Mouse (Mus musculus) c-Kit-positive CD71-negative TER-119-negative erythroid progenitor cells, embryonic 14.5 days (primary cell): ENCODE data around the gene Cdca4.

Source experiments
- DNase-seq: peaks from one replicate; pipeline ENCODE4 v3.0.0-alpha.2; 2013; ENCODE audit warnings: low read depth

Gene Cdca4

DNA sequence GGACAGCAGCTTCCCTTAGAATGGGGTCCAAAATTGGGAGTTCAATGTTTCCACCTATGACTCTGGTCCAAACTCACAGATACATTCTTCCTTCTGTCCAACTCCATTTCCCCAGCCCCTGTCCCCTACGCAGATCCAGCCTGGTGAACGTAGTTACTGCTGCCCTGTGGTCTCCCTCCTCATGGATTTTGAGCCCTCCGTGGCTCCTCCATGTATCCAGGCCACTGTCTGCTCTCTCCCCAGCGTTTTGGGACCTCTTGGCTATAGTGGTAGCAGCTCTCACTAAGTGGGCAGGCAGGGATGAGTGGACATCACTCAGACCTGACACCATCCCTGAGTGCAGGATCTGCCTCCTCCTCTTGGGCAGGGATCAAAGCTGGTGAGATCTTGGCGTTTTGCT, 30.5 kb downstream of the Cdca4 start:
- no peak for DNase-seq

DNA sequence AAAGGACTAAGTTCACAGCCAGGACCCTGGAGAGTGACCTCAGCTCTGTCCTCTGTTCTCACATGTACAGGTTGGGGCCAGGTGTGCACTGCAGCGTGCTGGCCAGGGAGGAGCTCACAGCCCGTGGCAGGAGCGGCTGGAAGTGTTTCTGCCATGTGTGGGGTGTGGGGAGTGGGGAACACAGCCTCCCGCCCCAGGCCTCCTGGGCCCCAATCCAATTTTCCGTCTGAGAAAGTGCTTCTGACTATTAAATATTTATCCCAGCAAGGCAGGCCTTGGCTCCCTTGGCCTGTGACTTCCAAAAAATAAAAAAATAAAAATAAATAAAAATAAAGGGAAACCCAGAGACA, 30.9 kb downstream of the Cdca4 start:
- no peak for DNase-seq

DNA sequence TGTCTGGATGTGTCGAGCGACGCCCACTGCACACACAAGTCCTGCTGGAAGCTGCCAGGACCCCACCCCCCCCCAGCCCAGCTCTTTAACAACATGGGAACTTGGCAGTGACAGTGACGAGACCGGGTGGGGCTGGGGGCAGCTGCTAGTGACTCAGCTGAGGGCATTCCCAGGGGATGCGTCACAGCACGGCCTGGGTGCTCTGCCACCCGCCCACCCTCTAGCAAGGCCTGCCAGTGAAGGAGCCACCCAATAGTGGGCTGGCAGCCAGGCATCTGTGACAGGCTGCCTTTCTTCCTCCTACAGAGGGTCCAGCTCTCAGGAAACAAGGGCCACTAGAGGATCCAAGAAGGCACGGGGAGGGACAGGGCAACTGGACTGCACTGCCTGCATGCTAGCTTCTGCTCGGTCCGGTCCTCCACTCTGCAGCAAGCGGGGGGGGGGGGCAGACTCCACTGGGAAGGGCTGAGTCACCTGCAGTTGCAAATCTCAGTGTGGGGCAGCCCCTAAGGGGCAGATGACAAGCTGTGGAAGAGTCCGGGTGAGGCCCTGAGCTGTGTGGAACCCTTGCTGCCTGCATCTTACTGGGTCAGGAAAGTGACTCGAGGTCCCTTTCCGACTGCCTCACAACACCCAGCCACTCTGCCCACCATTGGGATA, 31.4 kb downstream of the Cdca4 start:
- no peak for DNase-seq

DNA sequence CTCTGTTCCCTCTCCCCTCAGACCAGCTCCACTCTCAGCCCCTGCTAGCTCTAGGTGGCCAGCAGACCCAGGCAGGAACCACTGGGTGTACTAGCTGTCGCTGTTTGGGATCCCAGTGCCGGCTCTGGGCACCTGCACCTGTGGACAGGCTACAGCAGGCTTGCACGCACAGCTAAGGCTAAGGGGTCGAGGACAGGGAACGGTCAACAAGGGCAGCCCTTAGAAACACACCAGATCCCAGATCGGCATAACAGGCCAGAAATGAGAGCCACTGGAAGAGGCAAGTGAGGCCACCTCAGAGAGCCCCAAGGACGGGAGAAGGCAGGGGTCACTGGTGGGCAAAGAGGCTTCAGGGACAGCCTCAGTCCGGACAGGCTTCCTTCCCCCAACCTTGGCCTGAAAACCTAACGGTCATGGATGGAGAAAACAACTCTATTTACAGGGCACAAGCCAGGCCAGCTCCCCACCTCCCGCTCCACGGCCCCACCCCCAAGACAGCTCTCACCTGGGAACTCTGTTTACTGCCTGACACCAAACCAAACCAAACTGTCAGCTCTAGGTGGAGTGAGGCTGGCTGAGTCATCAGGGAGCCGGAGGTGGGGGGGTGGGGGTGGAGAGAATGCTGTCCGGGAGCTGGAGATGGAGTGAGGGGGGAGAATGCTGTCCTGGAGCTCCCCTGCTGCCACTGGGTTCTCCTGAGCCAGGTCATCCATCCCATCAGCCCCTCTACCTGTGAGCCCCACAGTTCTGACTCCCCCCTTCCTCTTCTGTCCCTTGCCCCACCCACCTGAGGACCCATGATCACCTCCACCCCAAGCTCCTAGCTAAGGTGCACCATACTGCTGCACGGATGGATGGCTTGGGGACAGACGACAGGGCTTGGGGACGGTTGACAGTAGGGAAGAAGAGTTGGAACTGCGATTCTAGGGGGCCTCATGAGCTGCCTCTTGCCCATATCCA, 32.4 kb downstream of the Cdca4 start:
- no peak for DNase-seq

DNA sequence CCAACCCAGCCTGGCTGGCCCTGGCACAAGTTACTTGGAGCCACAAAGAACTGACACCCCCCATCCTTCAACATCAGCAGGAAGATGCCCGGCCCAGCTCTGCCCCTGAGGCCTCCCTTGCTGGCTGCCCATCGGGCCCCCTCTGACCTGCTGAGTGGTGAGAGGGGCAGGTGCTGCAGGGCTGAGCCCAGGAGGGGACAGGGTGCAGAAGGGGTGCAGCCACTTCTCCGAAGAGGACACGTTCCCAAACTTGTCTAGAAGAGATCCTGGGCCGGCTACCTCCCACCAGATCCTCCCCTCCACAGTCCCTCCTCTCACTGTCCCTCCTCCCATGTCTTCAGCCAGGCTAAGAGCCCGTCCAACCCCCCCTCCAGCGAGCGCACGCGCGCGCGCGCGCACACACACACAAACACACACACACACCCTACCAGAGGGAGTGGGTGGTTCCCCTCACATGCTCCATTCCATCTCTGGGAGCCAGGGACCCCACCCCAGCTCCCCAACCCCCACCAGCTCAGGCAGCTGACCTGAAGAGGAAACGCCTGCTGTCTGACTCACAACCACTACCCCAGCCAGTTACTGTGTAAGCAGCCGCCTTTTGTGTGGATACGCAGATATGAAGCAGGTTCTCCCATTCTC, 33.6 kb downstream of the Cdca4 start:
- DNase-seq = no peak

DNA sequence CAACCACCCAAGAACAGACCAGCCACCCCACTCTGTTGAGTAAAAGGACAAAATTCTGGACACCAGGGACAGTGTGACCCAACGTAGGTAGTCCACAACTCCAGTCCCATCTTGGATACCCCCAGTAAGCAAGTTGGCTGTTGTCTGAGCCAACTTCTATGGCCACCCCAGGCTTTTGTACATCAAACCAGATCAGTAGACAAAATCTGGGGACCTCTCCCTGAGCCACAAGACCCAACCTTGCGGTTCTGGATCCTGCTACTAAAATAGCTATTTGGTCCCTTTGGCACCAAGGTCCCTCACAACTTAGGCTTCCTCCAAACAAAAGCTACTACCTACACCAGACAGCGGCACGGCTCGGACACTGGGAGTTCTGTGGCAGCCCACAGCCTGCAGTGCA, 34.2 kb downstream of the Cdca4 start:
- DNase-seq = no peak

DNA sequence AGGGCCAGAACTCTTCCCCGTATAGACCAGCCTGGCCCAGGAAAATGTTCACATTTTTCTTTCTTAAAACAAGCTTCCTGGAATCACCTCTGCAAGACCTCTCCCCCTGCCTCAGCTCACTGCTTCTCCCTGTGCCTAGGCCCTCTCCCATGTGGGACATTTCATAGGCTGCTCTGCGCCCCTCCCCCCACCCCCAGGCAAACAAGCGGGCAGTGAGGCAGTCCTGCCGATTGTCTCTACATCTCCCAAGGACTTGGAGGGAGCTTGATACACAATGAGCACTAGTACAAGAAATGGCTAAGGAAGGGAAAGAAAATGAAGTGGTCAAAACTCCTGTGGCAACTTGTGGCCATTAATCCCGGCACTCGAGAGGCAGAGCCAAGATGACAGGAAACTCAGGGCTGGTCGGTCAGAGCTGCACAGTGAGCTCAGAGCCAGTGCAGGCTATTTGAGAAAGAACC, 34.8 kb downstream of the Cdca4 start:
- DNase-seq = no peak

DNA sequence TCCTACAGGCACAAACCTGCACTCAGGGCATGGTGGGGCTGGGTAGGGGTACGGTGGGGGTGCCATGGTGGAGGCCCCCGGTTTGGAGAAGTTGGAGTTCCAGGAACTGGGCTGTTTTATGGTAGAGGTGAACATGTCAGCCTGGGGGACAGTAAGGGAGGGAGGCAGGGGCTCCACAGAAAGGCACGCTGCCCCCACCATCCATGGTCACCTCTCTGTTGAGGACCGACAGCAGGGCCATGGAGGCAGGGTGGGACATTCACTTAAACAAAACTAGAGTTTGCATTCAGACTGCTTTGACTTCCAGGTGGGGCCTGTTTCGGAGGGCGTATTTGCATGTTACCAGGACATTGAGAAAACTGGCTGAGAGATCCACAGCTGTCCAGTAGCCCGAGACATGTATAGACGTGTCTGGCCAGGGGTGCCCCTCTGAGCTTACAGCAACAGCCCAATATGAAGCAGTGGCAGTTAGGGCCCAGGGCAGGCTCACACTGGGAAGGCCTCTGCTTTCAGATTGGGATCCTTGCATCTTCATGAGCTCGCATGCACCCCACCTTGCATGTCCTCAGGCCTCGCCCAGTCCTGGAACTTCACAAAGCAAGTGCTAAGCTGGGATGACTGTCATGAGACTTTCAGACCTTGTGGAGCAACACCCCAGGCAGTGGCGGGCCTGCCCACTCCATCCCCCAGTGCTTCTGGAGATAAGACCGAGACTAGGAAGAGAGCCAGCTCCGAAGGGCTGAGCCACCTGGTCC, 35.4 kb downstream of the Cdca4 start:
- no peak for DNase-seq

DNA sequence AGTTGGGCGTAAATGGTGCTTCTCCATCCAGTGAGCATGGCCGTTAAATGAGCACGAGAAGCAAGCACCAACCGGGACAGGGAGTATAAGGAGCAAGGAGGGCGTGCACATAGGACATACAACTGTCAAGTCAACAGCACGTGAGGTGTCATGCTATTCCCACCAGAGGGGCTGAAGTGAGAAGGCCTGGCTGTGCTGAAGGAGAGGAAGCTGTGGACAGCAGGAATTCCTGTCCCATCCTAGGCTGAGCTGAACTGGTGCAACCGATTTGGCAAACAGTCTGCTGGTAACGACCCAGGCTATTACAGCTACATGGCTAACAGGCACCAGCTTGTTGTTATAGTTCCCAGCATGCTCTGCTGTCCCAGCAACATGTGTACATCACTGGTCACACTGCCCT, 38.2 kb downstream of the Cdca4 start:
- no peak for DNase-seq

DNA sequence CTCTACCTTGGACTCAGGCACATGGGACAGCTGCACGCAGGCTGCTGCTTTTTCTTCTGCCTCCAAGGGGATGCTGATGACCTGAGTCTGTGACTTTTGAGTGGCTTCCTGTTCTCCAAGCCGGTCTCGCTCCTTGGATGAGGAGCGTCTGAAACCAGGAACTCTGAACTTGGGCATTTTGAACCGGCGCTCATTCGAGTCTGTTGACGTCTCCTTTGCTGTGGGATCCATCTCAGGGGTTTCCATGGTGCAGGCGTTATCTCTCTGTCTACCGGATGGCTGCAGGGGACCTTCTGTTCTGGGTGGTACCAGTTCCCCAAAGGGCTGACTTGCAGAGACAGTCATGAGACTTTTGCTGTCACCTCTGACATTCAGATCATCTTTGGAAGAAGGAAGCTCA, 54.7 kb downstream of the Cdca4 start:
- no peak for DNase-seq

DNA sequence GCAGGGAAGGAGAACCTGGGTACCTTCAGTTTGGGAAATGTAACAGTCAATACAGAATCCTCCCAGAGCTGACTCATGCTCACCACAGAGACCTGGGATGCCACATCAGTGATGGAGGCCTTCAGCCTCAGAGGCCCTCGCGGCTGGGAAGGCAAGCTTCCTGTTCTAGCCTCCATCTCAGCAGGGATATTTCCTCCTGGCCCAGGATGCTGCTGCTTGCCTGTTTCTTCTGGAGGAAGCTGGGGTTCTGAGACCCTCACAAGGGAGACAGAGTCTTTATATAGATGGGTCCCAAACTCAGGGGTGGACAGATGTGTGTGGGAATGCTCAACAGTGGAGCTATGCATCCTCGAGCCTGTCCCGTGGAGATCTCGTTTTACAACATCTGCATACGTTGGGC, 55.2 kb downstream of the Cdca4 start:
- DNase-seq = no peak

DNA sequence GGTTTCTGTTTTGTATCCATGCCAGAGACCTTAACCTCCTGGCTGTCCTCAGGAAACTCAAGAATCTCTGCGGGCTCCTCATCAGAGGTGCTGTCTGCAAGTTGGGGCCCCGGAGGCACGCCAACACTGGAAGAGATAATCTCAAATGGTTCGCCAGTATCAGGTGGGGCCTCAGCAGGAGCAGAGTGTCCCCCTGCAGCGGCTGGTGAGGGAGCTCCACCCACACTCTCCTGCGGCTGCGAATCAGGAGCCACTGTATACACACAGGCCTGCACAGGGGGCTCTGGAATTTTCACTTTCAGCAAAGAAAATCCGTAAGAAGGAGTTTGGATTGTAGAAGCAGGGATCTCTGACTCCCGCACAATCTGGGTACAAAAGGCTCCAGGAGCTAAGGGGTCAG, 55.9 kb downstream of the Cdca4 start:
- DNase-seq = no peak

DNA sequence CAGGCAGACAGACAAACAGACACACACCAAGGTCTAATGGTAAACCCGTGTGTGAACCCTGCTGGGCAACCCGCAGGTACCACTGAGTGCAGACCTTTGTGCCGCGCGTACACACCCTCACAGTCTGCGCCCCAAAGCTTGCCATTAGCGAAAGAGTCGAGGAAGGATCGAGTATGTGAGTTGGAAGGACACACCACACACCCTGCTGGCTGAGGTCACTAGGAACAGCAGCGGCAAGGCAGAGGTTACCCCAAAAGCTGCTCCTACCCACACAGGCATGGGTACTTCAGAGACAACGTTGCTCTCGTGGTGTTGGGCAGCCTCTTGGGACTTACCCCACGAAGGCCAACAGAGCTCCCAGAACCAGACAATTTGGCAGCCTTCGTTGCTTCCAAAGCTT, 56.9 kb downstream of the Cdca4 start:
- DNase-seq = no peak

DNA sequence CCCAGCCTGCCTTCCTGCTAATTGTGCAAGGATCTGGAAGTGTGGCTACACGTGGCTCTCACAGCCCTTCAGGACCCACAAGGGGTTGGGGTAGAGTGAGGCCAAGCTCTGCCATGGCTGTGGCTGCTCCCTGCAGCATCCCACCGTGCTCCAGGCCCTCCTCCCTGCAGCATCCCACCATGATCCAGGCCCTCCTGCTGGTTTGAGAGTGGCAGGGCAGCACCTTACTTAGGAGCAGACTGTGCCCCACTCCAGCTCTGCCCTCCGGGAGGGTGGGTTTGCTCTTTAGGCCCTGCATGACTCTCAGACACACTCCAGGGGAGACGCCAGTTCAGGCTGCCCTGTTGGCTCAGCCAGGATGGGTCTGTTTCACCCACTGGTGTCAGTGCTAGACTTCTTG, 58.8 kb downstream of the Cdca4 start:
- no peak for DNase-seq
